Mouse (Mus musculus) testis, adult 2 months (tissue): ENCODE measurements at regions not wholly inside any gene's neighbourhood (a gene's known extent, or its start where the extent isn't known, plus 50 kb on each side); places are given as distances from the start of the nearest gene placed in this dataset.

ENCODE experiments used
- CTCF ChIP-seq: fragments of 200-500 bp; IDR thresholded peaks from 2 replicates; pipeline ENCODE4 v1.5.1; 2012; ENCODE audit warnings: low read depth, mild to moderate bottlenecking, inconsistent platforms, low read length, moderate library complexity; ENCODE audit not compliant: control insufficient read depth, insufficient read depth, insufficient replicate concordance
- POLR2A ChIP-seq: fragments of 200-500 bp; IDR thresholded peaks from 2 replicates; pipeline ENCODE4 v1.6.1; 2012; ENCODE audit warnings: low read depth, mild to moderate bottlenecking, inconsistent platforms, low read length, moderate library complexity; ENCODE audit not compliant: control insufficient read depth

- TF ChIP-seq CTCF (no peak), POLR2A (no peak)
Observed at GRCm38 (mm10) chr17:61917766-61918165, 963.4 kb downstream of the Efna5 start.
